Mouse (Mus musculus): ENCODE data around the gene Phactr2. TPM values are rescaled to one million over a fixed set of nuclear protein-coding genes. Genes with fewer than 3 reads are reported as not detected.
"Not testable (repeated sequence)": the region's sequence is repeated elsewhere in the genome, so short reads cannot be mapped to it uniquely, and the experiment has no call there.

Phactr2 gene
- polyA plus RNA-seq, 1 experiment = 12.5 TPM

DNA sequence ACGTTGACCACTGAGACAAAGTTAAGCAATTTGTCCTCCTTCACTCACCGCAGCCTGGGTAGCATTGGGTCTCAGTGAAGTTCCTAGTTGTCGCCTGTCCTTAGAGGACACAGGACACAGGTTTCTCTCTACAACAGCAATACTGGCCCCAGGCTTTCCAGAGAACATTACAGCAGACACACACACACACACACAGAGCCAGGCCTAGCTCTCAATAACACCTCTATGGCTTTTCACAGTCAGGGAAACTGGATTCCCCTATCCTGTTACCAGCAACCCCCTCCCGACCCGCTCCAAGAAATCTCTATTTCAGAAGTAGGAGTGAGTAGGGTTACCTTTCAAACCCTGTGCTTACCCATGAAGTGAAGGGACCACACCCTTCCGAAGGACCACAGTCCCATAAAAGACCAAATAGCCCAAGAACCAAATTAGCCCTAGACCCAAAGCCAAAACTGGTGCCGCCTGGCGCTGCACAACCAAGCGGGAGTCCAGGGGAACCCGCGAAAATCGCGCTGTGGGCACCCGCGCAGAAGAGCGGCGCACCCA is 852 bp downstream of the Phactr2 start:
- TF ChIP-seq CTCF (conservative IDR thresholded peaks at IDR 0.05; ENCODE audit: insufficient read depth, insufficient read length, low read depth, low read length) (no peak), POLR2A (IDR thresholded peaks at IDR 0.05; ENCODE audit: low read depth, low read length) (no peak)
- Histone ChIP-seq H3K27ac (ENCODE audit: insufficient read depth, low read depth, low read length) (peak overlapping the region; percentile 8; the same call in 1 of the 2 replicates), H3K36me3 (ENCODE audit: control insufficient read depth, insufficient read depth, low read length) (no peaks in the 10 kb centered on the region), H3K27me3 (replicated peaks; ENCODE audit: control insufficient read depth, insufficient read depth, low read length) (no peaks in the 10 kb centered on the region), H3K4me3 (ENCODE audit: insufficient read depth, low read depth, low read length) (peak overlapping the region; percentile 74), H3K4me1 (ENCODE audit: control insufficient read depth, insufficient read depth, low read length) (peaks cover 9% of the 10 kb centered on the region; the same call in 1 of the 2 replicates)
- 18% methylated on average over 17 of the region's 17 CpGs for WGBS
- DNase-seq = no peak

GRCm38 (mm10) chr10:13470236-13470635 is 4.0 kb downstream of the Phactr2 start:
- no peak for DNase-seq
- H3K27me3 ChIP-seq (replicated peaks; ENCODE audit: control insufficient read depth, insufficient read depth, low read length) = no peaks in the 10 kb centered on the region
- no peak overlapping the region for H3K27ac ChIP-seq (ENCODE audit: insufficient read depth, low read depth, low read length)
- H3K4me1 ChIP-seq (ENCODE audit: control insufficient read depth, insufficient read depth, low read length) = peaks cover 20% of the 10 kb centered on the region; the same call in 1 of the 2 replicates
- WGBS = 93% methylated on average over 3 of the region's 3 CpGs
- no peak for TF ChIP-seq POLR2A (IDR thresholded peaks at IDR 0.05; ENCODE audit: low read depth, low read length)
- TF ChIP-seq CTCF (conservative IDR thresholded peaks at IDR 0.05; ENCODE audit: insufficient read depth, insufficient read length, low read depth, low read length) = no peak
- no peak overlapping the region for H3K4me3 ChIP-seq (ENCODE audit: insufficient read depth, low read depth, low read length)
- H3K36me3 ChIP-seq (ENCODE audit: control insufficient read depth, insufficient read depth, low read length) = no peaks in the 10 kb centered on the region

GRCm38 (mm10) chr10:13468025-13468529 is 6.1 kb downstream of the Phactr2 start:
- 48% methylated on average over 6 of the region's 6 CpGs for WGBS
- peaks cover 16% of the 10 kb centered on the region; the same call in 1 of the 2 replicates for H3K4me1 ChIP-seq (ENCODE audit: control insufficient read depth, insufficient read depth, low read length)
- not testable (repeated sequence) for H3K4me3 ChIP-seq (ENCODE audit: insufficient read depth, low read depth, low read length); H3K27me3 ChIP-seq (replicated peaks; ENCODE audit: control insufficient read depth, insufficient read depth, low read length); H3K36me3 ChIP-seq (ENCODE audit: control insufficient read depth, insufficient read depth, low read length)
- peak overlapping the region; percentile 20; the same call in 1 of the 2 replicates for H3K27ac ChIP-seq (ENCODE audit: insufficient read depth, low read depth, low read length)
- peak; percentile 19 for DNase-seq

DNA sequence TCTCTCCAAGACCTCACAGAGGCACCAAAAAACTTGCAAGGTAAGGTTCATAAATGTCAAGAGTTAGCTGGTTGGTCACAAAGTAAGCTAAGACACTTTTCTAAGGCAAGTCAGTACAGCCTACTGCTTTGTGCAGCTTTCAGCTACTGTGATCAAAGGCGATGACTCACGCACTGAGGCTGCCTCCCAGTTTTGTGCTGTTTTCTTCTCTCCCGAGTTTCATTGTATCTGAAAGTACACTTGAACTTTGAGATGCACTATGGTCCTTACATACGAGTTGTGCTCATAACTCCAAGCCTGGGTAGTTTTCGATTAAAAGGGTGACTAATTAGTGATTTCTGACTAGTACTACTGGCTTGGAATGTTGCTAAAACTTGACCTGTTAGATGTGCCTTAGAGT is 7.3 kb downstream of the Phactr2 start:
- no peak for TF ChIP-seq POLR2A (IDR thresholded peaks at IDR 0.05; ENCODE audit: low read depth, low read length)
- no peak for TF ChIP-seq CTCF (conservative IDR thresholded peaks at IDR 0.05; ENCODE audit: insufficient read depth, insufficient read length, low read depth, low read length)
- H3K4me1 ChIP-seq (ENCODE audit: control insufficient read depth, insufficient read depth, low read length) = peaks cover 16% of the 10 kb centered on the region; the same call in 1 of the 2 replicates
- WGBS = 32% methylated on average over 5 of the region's 5 CpGs
- peak; percentile 48 for DNase-seq
- no peak overlapping the region for H3K4me3 ChIP-seq (ENCODE audit: insufficient read depth, low read depth, low read length)
- no peaks in the 10 kb centered on the region for H3K27me3 ChIP-seq (replicated peaks; ENCODE audit: control insufficient read depth, insufficient read depth, low read length)
- peak overlapping the region; percentile 77 for H3K27ac ChIP-seq (ENCODE audit: insufficient read depth, low read depth, low read length)
- H3K36me3 ChIP-seq (ENCODE audit: control insufficient read depth, insufficient read depth, low read length) = no peaks in the 10 kb centered on the region

- peaks cover 16% of the 10 kb centered on the region; the same call in 1 of the 2 replicates for H3K4me1 ChIP-seq (ENCODE audit: control insufficient read depth, insufficient read depth, low read length)
- H3K4me3 ChIP-seq (ENCODE audit: insufficient read depth, low read depth, low read length); H3K36me3 ChIP-seq (ENCODE audit: control insufficient read depth, insufficient read depth, low read length); H3K27ac ChIP-seq (ENCODE audit: insufficient read depth, low read depth, low read length); H3K27me3 ChIP-seq (replicated peaks; ENCODE audit: control insufficient read depth, insufficient read depth, low read length); DNase-seq: not testable (repeated sequence)
- WGBS = 90% methylated on average over 3 of the region's 3 CpGs
Observed at GRCm38 (mm10) chr10:13464295-13464694, 9.9 kb downstream of the Phactr2 start.

DNA sequence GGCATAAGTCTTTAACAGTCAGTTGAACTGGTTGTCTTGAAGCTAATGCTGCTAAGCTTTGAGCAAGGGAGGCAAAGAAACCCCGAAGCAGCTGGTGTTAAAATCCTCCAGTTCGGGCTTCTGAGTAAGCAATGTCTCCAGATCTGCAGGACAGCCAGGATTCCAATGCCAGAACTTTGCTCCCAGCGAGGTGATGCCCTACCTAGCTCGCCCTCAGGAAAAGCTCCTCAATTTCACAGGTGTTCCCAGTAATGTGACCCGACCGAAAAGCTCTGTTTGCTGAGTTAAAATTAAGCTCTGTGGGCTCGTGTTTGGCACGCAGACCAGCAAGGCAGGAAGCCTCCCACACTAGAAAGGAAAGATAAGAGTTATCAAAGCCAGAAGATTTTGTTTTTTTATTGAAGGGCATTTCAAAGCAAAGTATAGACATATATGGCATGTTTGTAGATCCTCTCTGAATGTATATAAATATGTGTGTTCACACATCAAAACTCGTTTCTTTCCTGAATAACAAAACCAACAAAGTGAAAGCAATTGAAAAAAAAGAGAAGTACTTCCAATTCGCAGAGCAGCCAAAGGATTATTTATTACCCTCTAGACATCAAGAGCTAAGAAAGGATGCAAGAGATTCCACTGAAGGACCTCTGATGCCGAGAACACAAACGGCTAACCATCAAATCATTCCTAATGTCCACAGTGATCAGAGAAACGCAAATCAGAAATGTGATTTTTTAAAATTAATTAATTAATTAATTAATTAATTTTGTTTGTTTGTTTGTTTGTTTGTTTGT is 20.8 kb downstream of the Phactr2 start:
- peak; percentile 63 for DNase-seq
- no peak overlapping the region for H3K4me3 ChIP-seq (ENCODE audit: insufficient read depth, low read depth, low read length)
- H3K27me3 ChIP-seq (replicated peaks; ENCODE audit: control insufficient read depth, insufficient read depth, low read length) = no peaks in the 10 kb centered on the region
- H3K36me3 ChIP-seq (ENCODE audit: control insufficient read depth, insufficient read depth, low read length) = no peaks in the 10 kb centered on the region
- 29% methylated on average over 13 of the region's 13 CpGs for WGBS
- no peaks in the 10 kb centered on the region for H3K4me1 ChIP-seq (ENCODE audit: control insufficient read depth, insufficient read depth, low read length)
- no peak overlapping the region; the same call in 1 of the 2 replicates for H3K27ac ChIP-seq (ENCODE audit: insufficient read depth, low read depth, low read length)
- TF ChIP-seq POLR2A (IDR thresholded peaks at IDR 0.05; ENCODE audit: low read depth, low read length) (no peak), CTCF (conservative IDR thresholded peaks at IDR 0.05; ENCODE audit: insufficient read depth, insufficient read length, low read depth, low read length) (no peak)

- WGBS = 90% methylated on average over 6 of the region's 6 CpGs
- DNase-seq = no peak
- no peak overlapping the region for H3K27ac ChIP-seq (ENCODE audit: insufficient read depth, low read depth, low read length)
- no peaks in the 10 kb centered on the region for H3K27me3 ChIP-seq (replicated peaks; ENCODE audit: control insufficient read depth, insufficient read depth, low read length)
- no peak overlapping the region for H3K4me3 ChIP-seq (ENCODE audit: insufficient read depth, low read depth, low read length)
- H3K4me1 ChIP-seq (ENCODE audit: control insufficient read depth, insufficient read depth, low read length) = peaks cover 4% of the 10 kb centered on the region; the same call in 1 of the 2 replicates
- no peaks in the 10 kb centered on the region for H3K36me3 ChIP-seq (ENCODE audit: control insufficient read depth, insufficient read depth, low read length)
- TF ChIP-seq POLR2A (IDR thresholded peaks at IDR 0.05; ENCODE audit: low read depth, low read length) (no peak), CTCF (conservative IDR thresholded peaks at IDR 0.05; ENCODE audit: insufficient read depth, insufficient read length, low read depth, low read length) (no peak)
Observed at GRCm38 (mm10) chr10:13451640-13452039, 22.6 kb downstream of the Phactr2 start.

Data from kidney, adult 2 months (tissue).